Mouse (Mus musculus) E14TG2a.4 (cell line): ENCODE measurements around the gene 2310034G01Rik.

ENCODE experiments used
- CTCF ChIP-seq: conservative IDR thresholded peaks from 2 replicates; pipeline ENCODE4 v1.5.1; 2014; ENCODE audit warnings: low read length
- NANOG ChIP-seq: IDR thresholded peaks from 2 replicates; pipeline ENCODE4 v1.6.1; 2014; ENCODE audit warnings: borderline replicate concordance, low read length, mixed read lengths

GRCm38 (mm10) chr19:46313591-46313990, 36.5 kb downstream of the 2310034G01Rik start:
- TF ChIP-seq CTCF, result no peak
- no peak for TF ChIP-seq NANOG
